Mouse (Mus musculus) fat pad, adult 2 months (tissue): Measurements from ENCODE around the gene Nt5c3b.
A peak's percentile ranks its signal among the peaks of the same experiment; 100 is the strongest.

Experiments
- DNase-seq: peaks from one replicate; pipeline ENCODE4 v3.0.0-alpha.2; 2011; ENCODE audit warnings: low read depth, low spot score; ENCODE audit errors: extremely low read depth

Nt5c3b gene

DNA sequence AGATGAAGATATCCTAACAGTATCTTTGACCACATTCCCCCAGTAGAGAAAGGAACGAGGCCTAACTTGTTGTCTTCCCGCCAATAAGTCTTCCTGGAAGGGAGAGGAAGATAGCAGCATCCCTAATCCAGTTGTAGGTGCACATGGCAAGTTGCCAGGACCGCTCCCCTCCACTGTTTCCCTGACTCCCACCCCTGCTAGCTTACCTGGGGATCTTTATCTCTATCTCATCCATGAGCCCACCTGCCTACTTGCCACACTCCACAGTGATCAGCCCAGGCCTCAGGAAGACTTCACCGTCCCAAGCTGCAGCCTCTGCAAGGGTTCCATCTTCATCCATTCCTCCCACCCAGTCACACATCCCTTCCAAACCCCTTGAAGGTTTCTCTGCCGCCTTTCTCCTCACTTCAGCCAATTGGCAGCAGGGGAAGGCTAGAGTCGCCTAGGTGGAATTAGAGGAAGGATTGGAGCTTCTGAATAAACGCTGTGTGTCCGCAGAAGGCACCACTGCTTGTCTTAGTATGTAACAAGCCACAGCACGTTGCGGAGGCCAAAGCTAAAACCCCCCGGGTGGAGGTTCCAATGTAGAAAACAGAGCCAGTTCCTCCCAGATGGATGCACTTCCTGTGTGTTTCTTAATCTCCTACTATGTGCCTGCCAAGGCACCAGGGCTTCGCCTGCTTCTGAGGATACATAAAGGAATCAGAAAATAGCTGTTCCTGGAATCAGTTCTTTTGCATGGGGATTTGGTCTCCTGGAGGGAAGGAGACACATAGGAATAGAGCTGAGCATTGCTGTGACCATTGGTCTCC, 41.7 kb downstream of the Nt5c3b start:
- no peak for DNase-seq

- DNase-seq = no peak
These were observed 42.3 kb downstream of the Nt5c3b start for GRCm38 (mm10) chr11:100399320-100399719.

GRCm38 (mm10) chr11:100398517-100398916, 43.1 kb downstream of the Nt5c3b start:
- DNase-seq = no peak

DNA sequence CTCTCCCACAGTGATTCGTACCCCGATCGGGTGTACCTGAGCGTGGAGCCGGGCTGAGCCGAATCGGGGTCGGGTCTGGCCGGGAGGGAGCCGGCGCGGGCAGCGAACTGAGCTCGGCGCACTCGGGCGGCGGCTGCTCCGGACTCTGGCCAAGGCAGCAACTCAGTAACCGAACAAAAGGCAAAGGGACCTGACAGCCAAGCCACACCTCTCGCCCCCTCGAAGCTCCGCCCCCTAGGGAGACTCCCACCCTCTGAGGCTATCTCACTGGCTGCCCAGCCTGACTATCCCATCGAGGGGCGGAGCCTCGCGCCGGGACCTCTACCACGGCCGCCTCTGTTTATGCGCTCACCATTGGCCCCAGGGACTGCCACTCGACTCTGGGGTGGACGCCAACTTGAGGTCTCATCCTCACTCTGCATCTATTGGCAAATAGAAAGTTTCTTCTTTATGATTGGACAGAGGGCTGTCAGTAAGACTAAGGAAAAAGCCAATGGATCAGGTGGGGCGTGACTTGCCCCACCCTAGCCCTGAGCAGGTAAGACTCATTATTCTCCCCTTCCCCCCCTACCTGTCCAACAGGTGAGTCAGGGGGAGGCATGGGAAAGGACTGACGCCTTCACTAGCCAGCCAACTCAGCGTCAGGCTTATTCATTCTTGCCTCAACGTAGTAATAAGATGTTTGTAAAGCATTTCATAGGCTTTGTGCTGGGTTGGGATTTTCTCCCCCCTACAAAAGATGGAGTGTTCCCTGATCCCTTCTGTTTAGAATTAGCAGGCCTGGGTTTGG, 43.8 kb downstream of the Nt5c3b start, which contains the start of gene Jup:
Gene Jup, minus strand, starts transcription at position 164 of the 790 bp plus-strand sequence.
- peak; percentile 96 for DNase-seq

- no peak for DNase-seq
These were observed 44.6 kb downstream of the Nt5c3b start for GRCm38 (mm10) chr11:100396886-100397599.

DNA sequence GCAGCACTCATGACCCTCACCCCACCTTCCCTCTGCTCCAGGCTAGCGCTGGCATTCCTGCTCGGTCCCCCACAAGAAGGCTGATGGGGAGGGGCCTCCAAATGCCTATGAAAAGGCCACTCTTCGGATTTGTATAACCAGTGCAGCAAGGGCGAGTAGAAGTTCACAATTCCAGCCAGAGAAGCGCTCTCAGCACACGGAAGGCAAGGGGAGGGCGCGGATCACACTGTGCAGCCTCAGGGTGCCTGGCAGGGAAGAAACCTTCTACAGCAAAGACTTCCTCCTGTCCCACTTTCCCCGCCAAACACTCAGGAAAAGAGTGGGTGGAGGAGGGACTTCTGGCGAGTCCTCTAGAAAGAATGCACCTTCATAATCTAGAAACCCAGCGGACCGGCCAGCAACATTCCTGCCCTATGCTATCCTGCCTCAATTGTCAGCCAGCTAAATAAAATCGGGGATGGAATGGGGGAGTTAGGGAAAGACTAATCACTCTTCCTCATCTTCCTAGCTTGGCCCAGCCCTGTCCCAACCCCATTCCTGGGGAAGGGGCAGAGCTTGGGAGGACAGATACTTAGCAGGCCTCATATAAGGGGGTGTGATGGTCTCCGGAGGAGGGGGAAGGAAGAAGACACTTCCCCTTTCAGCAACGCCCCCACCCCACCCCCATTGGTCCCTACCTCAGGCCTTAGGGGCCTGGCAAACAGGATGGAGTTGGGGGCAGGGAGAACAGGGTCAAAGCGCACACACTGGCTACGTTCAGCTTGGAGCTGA, 45.6 kb downstream of the Nt5c3b start:
- DNase-seq = no peak

- DNase-seq = peak; percentile 88
These were observed 46.4 kb downstream of the Nt5c3b start for GRCm38 (mm10) chr11:100395200-100395599.

- DNase-seq = no peak
These were observed 47.1 kb downstream of the Nt5c3b start for GRCm38 (mm10) chr11:100394353-100395074.

GRCm38 (mm10) chr11:100393733-100394132, 47.9 kb downstream of the Nt5c3b start:
- DNase-seq = no peak

DNA sequence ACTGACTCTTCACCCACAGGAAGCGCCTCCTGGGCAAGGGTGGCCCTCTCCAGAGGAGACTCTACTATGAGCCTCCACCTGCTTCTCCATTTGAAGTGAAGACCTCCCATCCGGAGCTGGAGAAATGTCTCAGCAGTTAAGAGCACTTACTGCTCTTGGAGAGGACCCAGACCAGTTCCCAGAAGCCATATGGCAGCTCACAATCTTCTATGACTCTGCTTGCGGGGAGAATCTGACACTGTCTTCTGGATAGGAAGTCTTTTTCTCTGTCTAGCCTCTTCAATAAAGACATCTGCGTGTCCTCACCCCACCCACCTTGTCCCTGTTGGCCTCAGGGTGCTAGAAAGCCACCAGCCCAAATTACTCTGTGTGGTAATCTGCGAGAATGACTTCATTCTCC, 48.6 kb downstream of the Nt5c3b start:
- no peak for DNase-seq

DNA sequence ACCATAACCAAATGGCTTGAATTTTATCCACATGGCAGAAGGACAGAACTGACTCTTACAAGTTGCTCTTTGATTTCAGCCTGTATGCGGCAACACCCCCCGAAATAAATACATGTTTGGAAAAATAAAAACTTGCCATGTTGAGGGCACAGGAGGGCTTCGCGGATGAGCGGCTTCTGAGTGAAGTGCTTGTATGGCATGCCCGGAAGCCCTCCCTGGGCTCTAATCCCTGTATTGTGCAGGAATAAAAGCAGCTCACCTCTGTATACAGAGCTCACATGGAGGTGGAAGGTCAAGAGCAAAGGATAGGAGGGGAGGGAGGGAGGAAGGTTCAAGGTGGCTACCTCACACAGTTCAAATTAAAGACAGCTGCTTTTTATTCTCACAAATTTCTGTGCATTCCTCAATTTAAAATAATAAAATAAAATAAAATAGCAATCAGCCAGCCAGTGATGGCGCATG, 49.7 kb downstream of the Nt5c3b start:
- no peak for DNase-seq

DNA sequence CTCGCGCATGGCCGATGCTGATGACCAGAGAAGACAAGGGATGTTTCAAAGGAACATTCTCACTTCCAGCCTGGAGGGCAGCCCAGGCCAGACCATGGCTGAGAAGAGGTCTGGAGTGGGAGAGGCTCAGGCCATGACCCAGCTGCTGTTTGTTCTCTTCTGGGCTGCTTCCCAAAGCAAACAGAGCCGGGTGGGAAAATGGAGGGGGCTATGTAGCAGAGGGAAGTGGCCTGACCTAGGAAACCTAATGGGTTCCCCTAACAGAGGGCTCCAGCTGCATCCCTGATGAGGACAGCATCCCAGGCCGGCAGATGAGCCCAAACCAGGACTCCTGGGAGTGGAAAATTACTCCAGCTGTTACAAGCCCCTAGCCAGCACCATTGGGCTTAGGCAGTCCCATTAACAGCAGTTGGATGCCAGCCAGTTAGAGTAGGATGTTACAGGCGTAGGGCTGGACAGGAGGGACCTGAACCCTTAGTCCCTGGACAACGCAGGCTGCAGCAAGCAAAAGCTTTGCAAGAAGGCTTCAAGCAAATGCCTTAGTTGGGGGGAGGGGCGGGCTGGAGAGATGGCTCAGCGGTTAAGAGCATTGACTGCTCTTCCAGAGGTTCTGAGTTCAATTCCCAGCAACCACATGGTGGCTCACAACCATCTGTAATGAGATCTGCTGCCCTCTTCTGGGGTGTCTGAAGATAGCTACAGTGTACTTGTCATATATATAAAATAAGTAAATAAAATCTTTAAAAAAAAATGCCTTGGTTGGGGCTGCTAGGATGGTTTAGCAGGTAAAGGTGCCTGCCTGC, 50.3 kb downstream of the Nt5c3b start:
- no peak for DNase-seq

DNA sequence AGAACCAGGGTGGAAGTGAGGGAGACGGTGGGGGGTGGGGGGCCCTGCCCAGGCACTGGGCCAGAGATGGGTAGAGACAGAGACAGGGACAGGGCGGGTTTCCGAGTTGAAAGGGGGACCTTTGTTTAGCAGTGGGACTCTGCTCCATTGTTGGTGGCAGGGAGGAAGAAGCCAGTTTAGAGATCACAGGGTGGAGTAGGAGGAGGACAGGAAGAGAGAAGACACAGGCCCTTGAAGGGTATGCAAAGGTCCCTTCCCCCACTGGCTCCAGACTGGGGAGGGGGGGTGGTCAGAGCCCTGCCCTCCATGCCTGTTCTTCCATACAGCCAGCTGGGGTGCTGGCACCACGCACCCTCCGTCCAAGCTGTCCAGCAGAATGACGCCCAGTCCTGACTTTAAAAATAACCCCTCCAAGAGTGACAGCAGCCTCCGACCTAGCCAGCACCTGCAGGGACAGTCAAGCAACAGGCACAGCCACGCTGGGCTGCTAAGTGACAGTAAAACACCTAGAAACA, 51.6 kb downstream of the Nt5c3b start:
- DNase-seq = no peak

- DNase-seq = no peak
These were observed 53.0 kb downstream of the Nt5c3b start for GRCm38 (mm10) chr11:100388588-100388987.

GRCm38 (mm10) chr11:100387589-100388375, 53.8 kb downstream of the Nt5c3b start:
- no peak for DNase-seq

- no peak for DNase-seq
These were observed 54.5 kb downstream of the Nt5c3b start for GRCm38 (mm10) chr11:100387111-100387510.

DNA sequence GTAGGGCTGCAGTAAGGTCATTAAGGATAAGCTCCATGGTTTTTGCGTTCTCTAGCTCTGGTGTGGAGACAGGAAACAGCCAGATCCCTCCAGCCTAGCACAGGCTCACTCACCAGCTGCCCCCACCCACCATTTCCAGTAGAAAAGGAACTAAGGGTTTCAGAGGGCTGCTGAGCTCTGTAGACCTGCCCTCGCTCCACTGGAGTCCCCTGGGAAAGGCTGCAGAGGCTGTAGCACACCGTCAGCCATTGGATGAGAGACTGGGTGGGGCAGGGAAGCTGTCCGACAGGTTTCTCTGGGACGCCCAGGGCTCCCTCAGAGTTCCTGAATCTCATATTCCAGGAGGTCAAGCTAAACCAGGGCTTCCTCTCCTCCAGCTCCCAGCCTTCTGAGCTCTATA, 55.0 kb downstream of the Nt5c3b start:
- DNase-seq = no peak

DNA sequence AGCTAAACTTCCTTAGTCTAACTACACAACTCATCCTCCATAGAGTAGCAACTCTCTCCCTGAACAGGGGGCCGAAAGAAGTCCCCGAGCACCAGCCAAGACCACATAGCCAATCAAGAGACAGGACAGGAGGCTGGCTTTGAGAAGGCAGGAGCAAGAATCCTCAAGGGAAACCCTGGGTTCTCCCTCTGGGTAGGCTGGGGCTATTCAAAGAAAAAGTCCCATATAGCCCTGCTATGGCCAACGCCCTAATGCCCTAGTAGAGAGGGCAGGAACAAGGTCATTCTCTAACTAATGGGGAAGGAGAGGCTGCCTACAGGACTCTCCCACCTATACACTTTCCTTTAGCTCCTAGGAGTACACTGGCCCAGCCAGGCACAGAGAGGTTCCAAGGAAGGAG, 56.6 kb downstream of the Nt5c3b start:
- no peak for DNase-seq
